Mouse (Mus musculus): ENCODE data around the gene Fktn. TPM values are rescaled to one million over a fixed set of nuclear protein-coding genes. Genes with fewer than 3 reads are reported as not detected.
"Not testable (repeated sequence)": the region's sequence is repeated elsewhere in the genome, so short reads cannot be mapped to it uniquely, and the experiment has no call there.

Gene Fktn
- polyA plus RNA-seq (2015; fragmentation: Nextera tagmentation; extraction: Ambion mirVana): 14.8 and 15.9 TPM in 2 replicates

DNA sequence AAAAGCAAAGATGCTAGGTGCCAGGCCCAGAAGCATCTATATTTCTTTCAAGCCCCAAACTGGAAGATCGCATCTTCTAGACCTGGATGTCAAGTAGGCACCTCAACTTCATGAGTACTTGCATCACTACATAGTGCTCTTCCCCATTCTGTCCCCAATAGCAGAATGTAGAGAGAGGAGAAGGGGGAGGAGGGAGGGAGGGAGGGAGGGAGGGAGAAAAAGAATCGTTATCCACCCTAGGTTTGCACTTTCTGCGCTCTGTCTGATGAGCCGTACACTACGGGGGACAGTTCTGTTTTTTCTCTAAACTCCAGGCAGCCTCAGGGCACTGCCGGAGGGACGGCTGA lies at the start of gene Fktn:
Gene Fktn (plus strand): TSS at position 295 of the 347 bp plus-strand sequence.
- Histone ChIP-seq H3K4me3 (peak within 1 kb of the TSS; percentile 79), H3K27me3 (no peaks in the 10 kb centered on the region), H3K36me3 (no peaks in the 10 kb centered on the region), H3K27ac (peak within 1 kb of the TSS; percentile 77), H3K9ac (peak within 1 kb of the TSS; percentile 84), H3K4me1 (replicated peaks) (peaks cover 11% of the 10 kb centered on the region; the same call in 1 of the 2 replicates), H3K4me2 (peak within 1 kb of the TSS; percentile 87), H3K9me3 (replicated peaks) (no peaks in the 10 kb centered on the region)
- 18% methylated on average over 7 of the region's 7 CpGs for WGBS
- peak; percentile 67 for ATAC-seq (replicated peaks; ENCODE audit: insufficient number of reproducible peaks, insufficient read depth, low FRiP score, low read depth)

- Histone ChIP-seq H3K4me2 (no peak overlapping the region), H3K4me1 (replicated peaks) (no peaks in the 10 kb centered on the region), H3K9ac (no peak overlapping the region), H3K36me3 (0 out of 2 replicates have a peak, but pooled peaks cover 4% of the 10 kb centered on the region), H3K27ac (no peak overlapping the region), H3K4me3 (no peak overlapping the region), H3K27me3 (no peaks in the 10 kb centered on the region), H3K9me3 (replicated peaks) (no peaks in the 10 kb centered on the region)
- 63% methylated on average over 8 of the region's 8 CpGs for WGBS
- ATAC-seq (replicated peaks; ENCODE audit: insufficient number of reproducible peaks, insufficient read depth, low FRiP score, low read depth): no peak
Measured at GRCm38 (mm10) chr4:53682092-53682491, 31.7 kb upstream of the Fktn start.

DNA sequence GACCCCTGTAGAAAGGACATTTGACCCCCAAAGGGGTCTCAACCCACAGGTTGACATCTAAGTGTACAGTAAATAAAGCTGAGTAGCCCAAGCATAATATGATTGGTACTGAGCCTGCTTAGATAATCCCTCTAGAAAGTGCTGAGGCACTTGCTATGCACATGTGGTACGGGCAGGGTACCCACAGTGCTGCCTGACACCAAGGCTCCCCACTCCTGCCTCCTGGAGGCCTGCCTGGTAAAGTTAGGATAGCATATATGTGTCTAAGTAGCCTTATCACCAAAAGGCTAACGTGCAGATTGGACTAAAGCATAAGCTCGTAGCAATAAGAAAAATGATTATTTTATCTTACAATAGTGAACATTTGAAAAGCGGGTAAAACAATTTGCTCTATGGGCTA lies 24.8 kb upstream of the Fktn start:
- H3K27ac ChIP-seq: no peak overlapping the region
- H3K4me1 ChIP-seq (replicated peaks): no peaks in the 10 kb centered on the region
- H3K9ac ChIP-seq: no peak overlapping the region
- no peak for ATAC-seq (replicated peaks; ENCODE audit: insufficient number of reproducible peaks, insufficient read depth, low FRiP score, low read depth)
- no peaks in the 10 kb centered on the region for H3K9me3 ChIP-seq (replicated peaks)
- H3K27me3 ChIP-seq: no peaks in the 10 kb centered on the region
- no peak overlapping the region for H3K4me2 ChIP-seq
- WGBS: 84% methylated on average over 4 of the region's 4 CpGs
- peaks cover 1% of the 10 kb centered on the region; the same call in 1 of the 2 replicates for H3K36me3 ChIP-seq
- no peak overlapping the region for H3K4me3 ChIP-seq

DNA sequence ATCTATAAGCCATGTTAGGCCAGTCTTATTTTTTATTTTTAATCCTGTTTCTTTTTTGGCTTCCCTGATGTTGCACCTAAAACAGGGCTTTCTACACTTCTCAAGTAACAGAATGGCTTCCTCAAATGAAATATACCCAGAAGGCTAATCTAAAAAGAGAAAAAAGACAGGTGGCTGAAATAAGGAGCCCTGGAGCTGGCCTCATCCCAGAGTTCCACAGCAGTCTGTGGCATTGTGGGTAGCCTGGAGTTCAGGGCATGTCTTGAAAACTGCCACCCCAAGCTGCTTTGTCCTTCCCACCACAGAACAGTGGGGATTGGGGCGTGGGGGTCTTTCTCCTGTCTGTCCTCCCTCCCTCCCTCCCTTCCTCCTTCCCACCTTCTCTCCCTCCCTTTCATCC lies 22.4 kb upstream of the Fktn start:
- Histone ChIP-seq H3K4me3 (no peak overlapping the region), H3K4me2 (no peak overlapping the region), H3K27me3 (no peaks in the 10 kb centered on the region), H3K9ac (no peak overlapping the region), H3K4me1 (replicated peaks) (no peaks in the 10 kb centered on the region), H3K27ac (no peak overlapping the region), H3K9me3 (replicated peaks) (no peaks in the 10 kb centered on the region), H3K36me3 (peaks cover 3% of the 10 kb centered on the region; the same call in 1 of the 2 replicates)
- WGBS: 88% methylated on average over 1 of the region's 1 CpGs
- ATAC-seq (replicated peaks; ENCODE audit: insufficient number of reproducible peaks, insufficient read depth, low FRiP score, low read depth): no peak

DNA sequence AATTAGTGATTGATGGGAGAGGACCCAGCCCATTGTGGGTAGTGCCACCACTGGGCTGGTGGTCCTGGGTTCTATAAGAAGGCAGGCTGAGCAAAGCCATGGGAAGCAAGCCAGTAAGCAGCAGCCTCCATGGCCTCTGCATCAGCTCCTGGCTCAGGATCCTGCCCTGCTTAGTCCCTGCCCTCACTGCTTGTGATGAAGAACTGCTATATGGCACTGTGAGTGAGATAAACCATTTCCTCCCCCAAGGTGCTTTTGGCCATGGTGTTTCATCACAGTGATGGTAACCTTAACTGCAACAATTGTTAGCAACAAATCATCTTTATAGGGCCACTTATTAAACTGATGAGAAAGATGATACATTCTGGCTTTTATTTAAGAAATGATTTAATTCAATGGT lies 4.6 kb upstream of the Fktn start:
- not testable (repeated sequence) for H3K4me3 ChIP-seq; H3K27me3 ChIP-seq; H3K9me3 ChIP-seq (replicated peaks); H3K36me3 ChIP-seq; H3K4me2 ChIP-seq; H3K27ac ChIP-seq; ATAC-seq (replicated peaks; ENCODE audit: insufficient number of reproducible peaks, insufficient read depth, low FRiP score, low read depth); H3K9ac ChIP-seq; H3K4me1 ChIP-seq (replicated peaks)

DNA sequence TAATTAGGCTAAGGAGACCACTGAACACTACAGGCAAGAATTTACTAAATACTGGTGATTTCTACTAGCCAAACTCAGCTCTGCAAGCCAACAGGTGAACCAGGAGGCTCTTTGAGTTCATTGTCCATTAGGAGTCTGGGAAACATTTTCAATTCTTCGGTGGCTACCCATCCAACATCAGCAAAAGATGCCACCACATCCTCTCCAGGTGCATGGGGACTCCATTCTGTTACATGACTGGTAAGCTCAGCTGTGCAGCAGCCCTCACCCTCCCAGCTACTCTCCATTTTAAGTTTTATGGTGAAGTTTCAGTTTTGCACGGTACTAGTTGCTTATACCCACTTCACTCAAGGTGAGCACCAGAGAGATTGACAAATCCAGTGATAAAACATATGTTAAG lies 3.8 kb upstream of the Fktn start:
- no peaks in the 10 kb centered on the region for H3K27me3 ChIP-seq
- no peak overlapping the region for H3K9ac ChIP-seq
- no peaks in the 10 kb centered on the region for H3K4me1 ChIP-seq (replicated peaks)
- no peak for ATAC-seq (replicated peaks; ENCODE audit: insufficient number of reproducible peaks, insufficient read depth, low FRiP score, low read depth)
- H3K27ac ChIP-seq: no peak overlapping the region
- 89% methylated on average over 2 of the region's 2 CpGs for WGBS
- no peak overlapping the region for H3K4me2 ChIP-seq
- no peaks in the 10 kb centered on the region for H3K36me3 ChIP-seq
- no peak overlapping the region for H3K4me3 ChIP-seq
- no peaks in the 10 kb centered on the region for H3K9me3 ChIP-seq (replicated peaks)

DNA sequence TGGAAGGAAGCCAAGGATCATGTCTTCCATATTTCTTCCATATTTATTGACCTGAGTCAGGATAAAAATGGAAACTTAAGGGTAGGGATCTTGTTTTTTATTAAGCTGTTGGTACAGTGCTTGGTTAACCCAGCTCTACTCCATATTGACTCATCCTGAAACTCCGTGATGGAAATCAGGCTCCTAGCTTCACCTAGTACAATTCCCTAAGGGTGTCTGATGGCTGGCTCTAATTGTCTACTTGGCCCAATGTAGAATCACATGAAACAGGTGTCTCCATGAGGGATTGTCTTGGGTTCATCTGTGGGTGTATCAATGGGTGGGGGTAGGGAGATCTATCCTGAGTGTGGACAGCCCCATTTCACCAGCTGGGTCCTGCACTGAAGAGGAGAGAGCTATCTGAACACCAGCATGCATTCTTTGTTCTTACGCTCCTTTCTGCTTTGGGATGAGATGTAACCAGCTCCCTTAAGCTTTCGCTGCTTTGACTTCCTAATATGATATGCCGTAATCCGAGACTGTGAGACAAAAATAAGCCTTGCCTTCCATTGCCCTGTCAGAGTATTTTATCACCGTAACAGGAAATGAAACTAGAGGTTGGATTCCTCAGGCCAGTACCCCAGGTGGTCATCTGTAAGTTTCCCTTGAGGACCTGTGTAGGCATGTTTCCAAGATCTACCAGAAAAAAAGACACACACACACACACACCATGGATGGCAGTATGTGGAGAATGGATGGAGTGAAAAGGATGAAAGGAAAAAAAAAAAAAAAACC lies 3.1 kb upstream of the Fktn start:
- Histone ChIP-seq H3K9me3 (replicated peaks) (no peaks in the 10 kb centered on the region), H3K27ac (no peak overlapping the region), H3K36me3 (no peaks in the 10 kb centered on the region), H3K9ac (no peak overlapping the region), H3K4me1 (replicated peaks) (peaks cover 5% of the 10 kb centered on the region; the same call in 1 of the 2 replicates), H3K4me3 (no peak overlapping the region), H3K27me3 (no peaks in the 10 kb centered on the region), H3K4me2 (no peak overlapping the region)
- 75% methylated on average over 6 of the region's 6 CpGs for WGBS
- ATAC-seq (replicated peaks; ENCODE audit: insufficient number of reproducible peaks, insufficient read depth, low FRiP score, low read depth): no peak

GRCm38 (mm10) chr4:53714051-53714814 lies 435 bp downstream of the Fktn start:
- ATAC-seq (replicated peaks; ENCODE audit: insufficient number of reproducible peaks, insufficient read depth, low FRiP score, low read depth): peak; percentile 89
- Histone ChIP-seq H3K9ac (peak overlapping the region; percentile 84), H3K27me3 (no peaks in the 10 kb centered on the region), H3K36me3 (no peaks in the 10 kb centered on the region), H3K27ac (peak overlapping the region; percentile 77), H3K9me3 (replicated peaks) (no peaks in the 10 kb centered on the region), H3K4me1 (replicated peaks) (peaks cover 11% of the 10 kb centered on the region; the same call in 1 of the 2 replicates), H3K4me2 (peak overlapping the region; percentile 87), H3K4me3 (peak overlapping the region; percentile 79)
- WGBS: 3% methylated on average over 58 of the region's 58 CpGs

- Histone ChIP-seq H3K4me3 (no peak overlapping the region), H3K27me3 (no peaks in the 10 kb centered on the region), H3K36me3 (no peaks in the 10 kb centered on the region), H3K4me1 (replicated peaks) (peaks cover 11% of the 10 kb centered on the region; the same call in 1 of the 2 replicates), H3K27ac (no peak overlapping the region), H3K9me3 (replicated peaks) (no peaks in the 10 kb centered on the region), H3K9ac (no peak overlapping the region), H3K4me2 (no peak overlapping the region)
- ATAC-seq (replicated peaks; ENCODE audit: insufficient number of reproducible peaks, insufficient read depth, low FRiP score, low read depth): no peak
Measured at GRCm38 (mm10) chr4:53715977-53716376, 2.2 kb downstream of the Fktn start.

DNA sequence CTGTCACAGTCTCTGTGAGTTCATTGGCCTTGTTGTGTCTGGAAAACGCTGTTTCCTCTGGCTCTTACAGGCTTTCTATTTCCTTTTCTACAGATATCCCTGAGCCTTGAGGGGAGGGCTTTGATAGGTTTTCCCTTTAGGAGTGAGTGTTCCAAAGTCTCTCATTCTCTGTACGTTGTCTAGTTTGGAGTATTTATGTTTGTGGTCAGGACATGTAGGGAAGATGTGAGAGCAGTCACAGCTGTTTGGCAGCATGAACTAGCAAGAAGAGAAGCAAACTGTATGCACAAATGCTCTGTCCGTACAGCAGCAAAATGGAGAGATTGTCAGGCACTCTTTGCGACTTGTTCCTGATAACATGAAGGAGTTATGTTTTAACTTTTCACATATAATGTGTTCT lies 3.7 kb downstream of the Fktn start:
- H3K9me3 ChIP-seq (replicated peaks): no peaks in the 10 kb centered on the region
- H3K9ac ChIP-seq: no peak overlapping the region
- 54% methylated on average over 4 of the region's 4 CpGs for WGBS
- H3K36me3 ChIP-seq: no peaks in the 10 kb centered on the region; the same call in 1 of the 2 replicates
- ATAC-seq (replicated peaks; ENCODE audit: insufficient number of reproducible peaks, insufficient read depth, low FRiP score, low read depth): no peak
- no peak overlapping the region for H3K4me3 ChIP-seq
- no peak overlapping the region for H3K4me2 ChIP-seq
- no peak overlapping the region for H3K27ac ChIP-seq
- no peaks in the 10 kb centered on the region for H3K27me3 ChIP-seq
- peaks cover 11% of the 10 kb centered on the region; the same call in 1 of the 2 replicates for H3K4me1 ChIP-seq (replicated peaks)

GRCm38 (mm10) chr4:53718261-53718660 lies 4.5 kb downstream of the Fktn start:
- Histone ChIP-seq H3K4me3 (no peak overlapping the region), H3K9me3 (replicated peaks) (no peaks in the 10 kb centered on the region), H3K36me3 (no peaks in the 10 kb centered on the region; the same call in 1 of the 2 replicates), H3K4me1 (replicated peaks) (peaks cover 11% of the 10 kb centered on the region; the same call in 1 of the 2 replicates), H3K9ac (no peak overlapping the region), H3K4me2 (no peak overlapping the region), H3K27me3 (no peaks in the 10 kb centered on the region), H3K27ac (peak overlapping the region; percentile 39)
- WGBS: 60% methylated on average over 5 of the region's 5 CpGs
- ATAC-seq (replicated peaks; ENCODE audit: insufficient number of reproducible peaks, insufficient read depth, low FRiP score, low read depth): no peak

All from heart, embryonic 15.5 days (tissue).